Comparison of ENCODE assay signal across 1 mouse cellular context in the genomic region with DNA sequence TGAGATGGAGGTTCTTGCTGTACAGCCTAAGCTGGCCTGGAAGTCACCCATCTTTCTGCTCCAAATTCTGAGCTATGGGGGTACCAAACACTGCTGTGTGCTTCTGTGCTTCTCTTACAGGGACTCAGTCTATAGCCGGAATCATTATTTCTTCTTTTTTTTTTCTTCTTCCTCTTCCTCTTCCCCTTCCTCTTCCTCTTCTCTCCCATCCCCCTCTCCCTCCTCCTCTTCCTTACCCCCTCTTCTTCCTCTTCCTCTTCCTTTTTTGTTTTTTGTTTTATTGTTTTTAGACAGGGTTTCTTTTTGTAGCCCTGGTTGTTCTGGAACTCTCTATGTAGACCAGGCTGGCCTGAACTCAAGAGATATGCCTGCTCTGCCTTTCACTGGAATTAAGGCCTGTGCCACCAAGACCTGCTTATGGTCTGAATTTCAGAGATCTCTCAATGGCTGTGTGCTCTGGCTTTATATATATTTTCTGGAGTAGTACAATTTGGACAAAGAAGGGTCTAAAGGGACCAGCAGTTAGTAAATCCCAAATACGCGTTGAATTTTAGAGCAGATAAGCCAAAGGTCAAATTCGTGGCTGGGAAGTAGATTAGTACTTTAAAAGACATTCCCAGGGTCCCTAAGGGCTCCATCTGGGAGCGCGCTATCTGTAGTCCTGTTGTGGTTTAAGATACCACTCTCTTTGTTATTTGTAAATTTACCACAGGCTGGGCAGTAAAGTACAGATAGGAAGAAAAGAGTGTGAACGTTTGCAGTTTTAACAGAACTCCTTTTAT.
TF ChIP-seq lines count a peak whose summit lies in the region.

No protein-coding gene starts in this region.

TF ChIP-seq in CH12.LX, 34 proteins besides CTCF, POLR2A, EP300 and RAD21 (continued from another document):
- TF ChIP-seq MEF2A (IDR thresholded peaks at IDR 0.05; ENCODE audit: borderline replicate concordance, low read depth, low read length) (no peak), TCF12 (IDR thresholded peaks at IDR 0.05; ENCODE audit: low read depth, low read length) (0 out of 2 replicates have a peak, but pooled peaks have one; percentile 33), ELF1 (IDR thresholded peaks at IDR 0.05; ENCODE audit: low read depth, low read length) (peak; percentile 49), PAX5 (IDR thresholded peaks at IDR 0.05; ENCODE audit: low read length) (no peak), E2F4 (IDR thresholded peaks at IDR 0.05; ENCODE audit: insufficient replicate concordance, low read depth, low read length) (no peak)
